Mouse (Mus musculus): Measurements from ENCODE around the gene Noc2l.

DNA sequence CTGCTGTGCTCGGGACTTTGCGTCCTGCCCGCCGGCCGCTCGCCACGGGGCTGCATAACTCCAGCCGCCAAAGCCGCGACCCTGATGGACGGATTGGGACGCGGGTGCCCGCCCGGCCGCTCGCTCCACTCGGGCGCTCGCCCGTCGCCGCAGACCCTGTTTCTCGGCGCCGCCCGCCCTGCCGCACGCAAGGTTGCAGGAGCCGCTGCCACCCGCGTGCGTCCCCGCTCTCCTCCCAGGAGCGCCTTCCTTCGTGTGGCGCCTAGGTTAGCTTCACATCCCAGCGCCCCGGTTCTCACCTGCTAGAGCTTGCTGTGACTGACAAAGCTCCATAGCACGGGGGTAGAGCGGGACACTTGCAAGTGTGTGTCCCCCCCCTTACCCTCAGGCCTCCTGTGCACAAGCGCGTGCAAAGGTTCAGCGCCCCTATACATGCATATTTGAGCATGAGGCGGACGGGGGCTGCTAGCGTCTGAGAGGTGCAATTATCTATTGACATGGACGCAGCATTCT is 1.1 kb upstream of the Noc2l start, which contains the start of gene Plekhn1:
- TF ChIP-seq CTCF (IDR thresholded peaks at IDR 0.05; ENCODE audit: borderline replicate concordance, insufficient read depth, low read length): no peak
- TF ChIP-seq POLR2A (IDR thresholded peaks at IDR 0.05; ENCODE audit: low read depth, low read length): peak; percentile 43
